Mouse (Mus musculus) 3T3-L1 (cell line): ENCODE measurements around the gene Slc24a5.
"Not testable (repeated sequence)": the region's sequence is repeated elsewhere in the genome, so short reads cannot be mapped to it uniquely, and the experiment has no call there.

Experiments
- DNase-seq: peaks from one replicate; pipeline ENCODE4 v3.0.0-alpha.2; 2015; ENCODE audit warnings: low read depth, low spot score

The Slc24a5 gene

GRCm38 (mm10) chr2:125067894-125068293 lies at the start of gene Slc24a5:
Gene Slc24a5, plus strand, starts transcription at chr2:125068124.
- DNase-seq, result no peak

GRCm38 (mm10) chr2:125024386-125024785 lies 43.5 kb upstream of the Slc24a5 start:
- no peak for DNase-seq

- no peak for DNase-seq
Observed at GRCm38 (mm10) chr2:125026358-125027000, 41.4 kb upstream of the Slc24a5 start.

- no peak for DNase-seq
Observed at GRCm38 (mm10) chr2:125030591-125030990, 37.3 kb upstream of the Slc24a5 start.

GRCm38 (mm10) chr2:125031111-125031510 lies 36.8 kb upstream of the Slc24a5 start:
- DNase-seq, result peak; percentile 18

GRCm38 (mm10) chr2:125031562-125032257 lies 36.2 kb upstream of the Slc24a5 start:
- DNase-seq, result no peak

- no peak for DNase-seq
Observed at GRCm38 (mm10) chr2:125032258-125032973, 35.5 kb upstream of the Slc24a5 start.

- DNase-seq, result peak; percentile 84
Observed at GRCm38 (mm10) chr2:125033042-125033743, 34.7 kb upstream of the Slc24a5 start.

GRCm38 (mm10) chr2:125055316-125055903 lies 12.5 kb upstream of the Slc24a5 start:
- DNase-seq, result peak; percentile 17

GRCm38 (mm10) chr2:125057250-125057815 lies 10.6 kb upstream of the Slc24a5 start:
- peak; percentile 31 for DNase-seq

GRCm38 (mm10) chr2:125061451-125061850 lies 6.5 kb upstream of the Slc24a5 start:
- DNase-seq, result no peak

GRCm38 (mm10) chr2:125062944-125063343 lies 5.0 kb upstream of the Slc24a5 start:
- no peak for DNase-seq

GRCm38 (mm10) chr2:125067373-125067772 lies 551 bp upstream of the Slc24a5 start:
- DNase-seq, result no peak

- no peak for DNase-seq
Observed at GRCm38 (mm10) chr2:125068696-125069095, 772 bp downstream of the Slc24a5 start.

- DNase-seq, result peak; percentile 22
Observed at GRCm38 (mm10) chr2:125073056-125073780, 5.3 kb downstream of the Slc24a5 start.

GRCm38 (mm10) chr2:125083879-125084278 lies 16.0 kb downstream of the Slc24a5 start:
- no peak for DNase-seq

GRCm38 (mm10) chr2:125088757-125089156 lies 20.8 kb downstream of the Slc24a5 start:
- DNase-seq, result no peak

- not testable (repeated sequence) for DNase-seq
Observed at GRCm38 (mm10) chr2:125092123-125092522, 24.2 kb downstream of the Slc24a5 start.

- not testable (repeated sequence) for DNase-seq
Observed at GRCm38 (mm10) chr2:125104491-125104890, 36.6 kb downstream of the Slc24a5 start.

- DNase-seq, result not testable (repeated sequence)
Observed at GRCm38 (mm10) chr2:125106536-125106935, 38.6 kb downstream of the Slc24a5 start.
